8 mouse cellular contexts compared by ENCODE assay signal in the genomic region with DNA sequence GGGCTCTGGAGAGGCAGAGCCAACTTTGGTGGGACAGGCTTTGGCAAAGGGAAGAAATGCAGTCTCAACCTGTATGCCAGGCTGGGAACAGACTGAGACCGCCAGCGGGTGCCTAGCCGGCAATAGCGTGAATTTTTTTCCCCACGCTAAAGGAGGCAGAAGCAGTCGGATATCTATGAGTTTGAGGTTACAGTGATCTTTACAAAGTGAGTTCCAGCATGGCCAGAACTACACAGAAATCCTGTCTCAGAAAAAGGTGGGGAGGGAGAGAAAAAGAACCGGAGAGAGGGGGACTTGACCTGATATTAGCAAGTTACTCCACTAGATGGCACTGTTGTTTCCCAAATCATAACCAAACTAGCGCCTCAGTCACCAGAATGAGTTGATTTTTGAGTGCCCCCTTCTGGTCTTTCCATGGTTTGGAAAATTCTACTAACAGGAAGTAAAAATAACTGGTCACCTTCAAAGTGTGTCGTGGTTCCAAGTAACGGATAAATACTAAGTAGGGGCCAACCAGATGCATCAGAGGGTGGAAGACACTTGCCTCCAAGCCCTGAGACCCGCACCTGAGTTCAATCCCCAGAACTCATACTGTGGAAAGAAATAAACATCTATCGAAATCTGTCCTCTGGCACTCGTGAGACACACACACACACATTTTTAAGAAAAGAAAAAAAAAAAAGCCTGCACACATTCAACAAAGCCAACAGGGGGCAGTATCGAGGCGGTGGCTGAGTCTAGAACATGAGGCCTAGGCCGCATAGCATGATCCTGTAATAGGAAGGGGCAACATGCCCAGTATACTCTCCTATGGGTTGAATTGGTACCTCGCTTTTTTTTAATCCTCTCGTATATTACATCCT.
A peak's percentile ranks its signal among the peaks of the same experiment; 100 is the strongest.
DNase-seq lines count a peak whose midpoint lies in the region; ATAC-seq and TF ChIP-seq lines count a peak whose summit lies in the region.

No protein-coding gene starts in this region.

- no peaks in the 10 kb centered on the region for H3K36me3 ChIP-seq in heart, adult 2 months (ENCODE audit: control insufficient read depth, insufficient read depth, low read length)
- H3K36me3 ChIP-seq in limb, embryonic 11.5 days (ENCODE audit: control insufficient read depth, insufficient read depth, low read length): no peaks in the 10 kb centered on the region
- H3K36me3 ChIP-seq in midbrain, embryonic 12.5 days: no peaks in the 10 kb centered on the region
- H3K36me3 ChIP-seq in stomach, embryonic 14.5 days (ENCODE audit: control insufficient read depth, insufficient read depth, low read length): no peaks in the 10 kb centered on the region

- H3K4me1 ChIP-seq in heart, adult 2 months (ENCODE audit: control insufficient read depth, insufficient read depth, low read length): peaks cover 3% of the 10 kb centered on the region; the same call in 1 of the 2 replicates
- H3K4me1 ChIP-seq in limb, embryonic 11.5 days (ENCODE audit: control insufficient read depth, insufficient read depth, low read length): no peaks in the 10 kb centered on the region
- H3K4me1 ChIP-seq in midbrain, embryonic 12.5 days: 0 out of 2 replicates have a peak, but pooled peaks cover 3% of the 10 kb centered on the region
- no peaks in the 10 kb centered on the region for H3K4me1 ChIP-seq in stomach, embryonic 14.5 days (ENCODE audit: control insufficient read depth, insufficient read depth, low read length)

- TF ChIP-seq CTCF in heart, adult 2 months (IDR thresholded peaks at IDR 0.05): peak; percentile 78

- no peak for TF ChIP-seq POLR2A in heart, adult 2 months (IDR thresholded peaks at IDR 0.05; ENCODE audit: insufficient read depth, low read depth, low read length)

- ATAC-seq in limb, embryonic 11.5 days (ENCODE audit: insufficient number of reproducible peaks, low FRiP score, low TSS enrichment, low read depth): peak; percentile 56
- peak; percentile 59 for ATAC-seq in midbrain, embryonic 12.5 days (ENCODE audit: low FRiP score, low read depth)
- ATAC-seq in stomach, embryonic 14.5 days (ENCODE audit: insufficient number of reproducible peaks, insufficient read depth, low FRiP score, low read depth): peak; percentile 61

- H3K4me3 ChIP-seq in heart, adult 2 months: peak overlapping the region; percentile 58
- peak overlapping the region; percentile 53 for H3K4me3 ChIP-seq in limb, embryonic 11.5 days (ENCODE audit: low read depth, low read length)
- H3K4me3 ChIP-seq in midbrain, embryonic 12.5 days: peak overlapping the region; percentile 58
- peak overlapping the region; percentile 64 for H3K4me3 ChIP-seq in stomach, embryonic 14.5 days (ENCODE audit: low read depth, low read length)

- TF ChIP-seq EP300 in heart, adult 2 months (IDR thresholded peaks at IDR 0.05; ENCODE audit: insufficient read depth, low read depth, low read length): no peak

- H3K79me2 ChIP-seq in heart, adult 2 months (replicated peaks; ENCODE audit: control insufficient read depth, insufficient read depth, low read length): no peaks in the 10 kb centered on the region

- DNase-seq in 3134 (ENCODE audit: extremely low read depth, insufficient read length, low spot score): peak; percentile 18
- DNase-seq in R1 (ENCODE audit: low read depth, low spot score): peak; percentile 87
- DNase-seq in embryo, embryonic 11.5 days (ENCODE audit: low read depth, low spot score): peak; percentile 81
- peak; percentile 40 to 53 for DNase-seq in heart, adult 2 months
- DNase-seq in kidney, adult 11 months: peak; percentile 57
- DNase-seq in limb, embryonic 11.5 days (ENCODE audit: low spot score): peak; percentile 58

- H3K4me2 ChIP-seq in limb, embryonic 11.5 days (ENCODE audit: low read depth, severe bottlenecking): peak overlapping the region; percentile 89
- peak overlapping the region; percentile 93 for H3K4me2 ChIP-seq in midbrain, embryonic 12.5 days (replicated peaks)
- peak overlapping the region; percentile 97 for H3K4me2 ChIP-seq in stomach, embryonic 14.5 days (replicated peaks; ENCODE audit: low read depth, low read length)

- no peaks in the 10 kb centered on the region for H3K9me3 ChIP-seq in limb, embryonic 11.5 days (ENCODE audit: control insufficient read depth, low read length)
- H3K9me3 ChIP-seq in midbrain, embryonic 12.5 days: no peaks in the 10 kb centered on the region
- no peaks in the 10 kb centered on the region for H3K9me3 ChIP-seq in stomach, embryonic 14.5 days (ENCODE audit: control insufficient read depth, low read depth, low read length)

- H3K27me3 ChIP-seq in heart, adult 2 months (ENCODE audit: control insufficient read depth, insufficient read depth, low read length): no peaks in the 10 kb centered on the region
- no peaks in the 10 kb centered on the region for H3K27me3 ChIP-seq in limb, embryonic 11.5 days (ENCODE audit: control insufficient read depth, insufficient read depth, low read length)
- no peaks in the 10 kb centered on the region for H3K27me3 ChIP-seq in midbrain, embryonic 12.5 days
- no peaks in the 10 kb centered on the region for H3K27me3 ChIP-seq in stomach, embryonic 14.5 days (ENCODE audit: control insufficient read depth, insufficient read depth, low read length)

- intact Hi-C loops in heart, adult 2 months (cut with DNase I): loop anchor here (1.0 to 5.0 kb wide), 4 partner anchors 40 to 168 kb away; no protein-coding TSS in a partner anchor

- peak overlapping the region; percentile 67 for H3K27ac ChIP-seq in heart, adult 2 months
- H3K27ac ChIP-seq in limb, embryonic 11.5 days (replicated peaks; ENCODE audit: low read depth, low read length): no peak overlapping the region
- H3K27ac ChIP-seq in midbrain, embryonic 12.5 days (replicated peaks): 0 out of 2 replicates have a peak overlapping the region, but pooled peaks have one; percentile 27
- H3K27ac ChIP-seq in stomach, embryonic 14.5 days (ENCODE audit: low read length): no peak overlapping the region

- H3K9ac ChIP-seq in heart, adult 2 months (ENCODE audit: low read depth, low read length): peak overlapping the region; percentile 13
- peak overlapping the region; percentile 73 for H3K9ac ChIP-seq in limb, embryonic 11.5 days (ENCODE audit: low read length)
- H3K9ac ChIP-seq in midbrain, embryonic 12.5 days (replicated peaks): peak overlapping the region; percentile 66
- peak overlapping the region; percentile 55; the same call in 1 of the 2 replicates for H3K9ac ChIP-seq in stomach, embryonic 14.5 days (replicated peaks; ENCODE audit: low read depth, low read length)

- WGBS in heart, adult 2 months: 30% methylated on average over 18 of the region's 18 CpGs
- 36% methylated on average over 18 of the region's 18 CpGs for WGBS in limb, embryonic 11.5 days
- WGBS in midbrain, embryonic 12.5 days: 32% methylated on average over 18 of the region's 18 CpGs
- 34% methylated on average over 18 of the region's 18 CpGs for WGBS in stomach, embryonic 14.5 days

Comparison
In these comparisons a context has a peak if more than half of its experiments do, and no peak if none do; other contexts are left out.
1. DNase-seq: peak in every context shown above with its lines; median percentile 87 in R1; 81 in embryo, embryonic 11.5 days; 58 in limb, embryonic 11.5 days; 57 in kidney, adult 11 months; 46 in heart, adult 2 months; 18 in 3134.
2. H3K27ac ChIP-seq: peak in heart, adult 2 months (single experiment) and midbrain, embryonic 12.5 days (single experiment); none in limb, embryonic 11.5 days (single experiment) and stomach, embryonic 14.5 days (single experiment).
3. H3K9ac ChIP-seq: peak in every context shown above with its lines; median percentile 73 in limb, embryonic 11.5 days; 66 in midbrain, embryonic 12.5 days; 55 in stomach, embryonic 14.5 days; 13 in heart, adult 2 months.
4. Peak in every context shown above with its lines, with median percentiles within 50 percentile points of each other: H3K4me3 ChIP-seq, ATAC-seq and H3K4me2 ChIP-seq.